Mouse (Mus musculus) thymus, adult 18-20 months (tissue): ENCODE data around the gene Gar1.
A peak's percentile ranks its signal among the peaks of the same experiment; 100 is the strongest.

Experiments
- DNase-seq, 2 experiments: peaks; one replicate each; pipeline ENCODE4 v3.0.0; 2022; ENCODE audit warnings: mixed read lengths in 2 of 2

Gar1 gene

GRCm38 (mm10) chr3:129831035-129831568 is at the start of gene Gar1:
Gene Gar1 (minus strand): TSS chr3:129831396.
- peak; percentile 86 to 91 for DNase-seq

- no peak for DNase-seq
These were observed 48.7 kb upstream of the Gar1 start for GRCm38 (mm10) chr3:129879913-129880312.

- no peak for DNase-seq
These were observed 48.0 kb upstream of the Gar1 start for GRCm38 (mm10) chr3:129879131-129879757.

GRCm38 (mm10) chr3:129878405-129879021 is 47.3 kb upstream of the Gar1 start, which contains the start of gene Pla2g12a:
Gene Pla2g12a (plus strand): TSS chr3:129878606.
- peak; percentile 76 to 78 for DNase-seq

- no peak for DNase-seq
These were observed 46.1 kb upstream of the Gar1 start for GRCm38 (mm10) chr3:129877327-129877726.

- DNase-seq: no peak
These were observed 32.5 kb upstream of the Gar1 start for GRCm38 (mm10) chr3:129863698-129864097.

GRCm38 (mm10) chr3:129862592-129862991 is 31.4 kb upstream of the Gar1 start:
- no peak for DNase-seq

GRCm38 (mm10) chr3:129846846-129847245 is 15.7 kb upstream of the Gar1 start:
- no peak for DNase-seq

GRCm38 (mm10) chr3:129845868-129846267 is 14.7 kb upstream of the Gar1 start:
- no peak for DNase-seq

- no peak for DNase-seq
These were observed 6.8 kb upstream of the Gar1 start for GRCm38 (mm10) chr3:129838017-129838416.

GRCm38 (mm10) chr3:129836965-129837364 is 5.8 kb upstream of the Gar1 start:
- no peak for DNase-seq

- DNase-seq: no peak
These were observed 5.0 kb upstream of the Gar1 start for GRCm38 (mm10) chr3:129836051-129836697.

GRCm38 (mm10) chr3:129835388-129835934 is 4.3 kb upstream of the Gar1 start, which contains the start of gene Cfi:
Gene Cfi (plus strand): TSS chr3:129835884.
- no peak for DNase-seq

- DNase-seq: peak; percentile 42 to 43
These were observed 570 bp downstream of the Gar1 start for GRCm38 (mm10) chr3:129830626-129831025.

GRCm38 (mm10) chr3:129827691-129828090 is 3.5 kb downstream of the Gar1 start:
- no peak for DNase-seq

- DNase-seq: no peak
These were observed 4.5 kb downstream of the Gar1 start for GRCm38 (mm10) chr3:129826691-129827090.

- no peak for DNase-seq
These were observed 6.3 kb downstream of the Gar1 start for GRCm38 (mm10) chr3:129824891-129825290.

GRCm38 (mm10) chr3:129824146-129824545 is 7.0 kb downstream of the Gar1 start:
- no peak for DNase-seq

- DNase-seq: no peak
These were observed 7.9 kb downstream of the Gar1 start for GRCm38 (mm10) chr3:129823293-129823692.

GRCm38 (mm10) chr3:129822206-129822775 is 8.9 kb downstream of the Gar1 start, which contains the start of gene Rrh:
Gene Rrh (minus strand): TSS chr3:129822587.
- DNase-seq: no peak

GRCm38 (mm10) chr3:129821736-129822135 is 9.5 kb downstream of the Gar1 start:
- DNase-seq: no peak

GRCm38 (mm10) chr3:129820847-129821246 is 10.3 kb downstream of the Gar1 start:
- no peak for DNase-seq

GRCm38 (mm10) chr3:129803765-129804164 is 27.4 kb downstream of the Gar1 start, which contains the start of gene Lrit3:
Gene Lrit3 (minus strand): TSS chr3:129804030.
- DNase-seq: no peak
